Mouse (Mus musculus): Measurements from ENCODE around the gene Fam217a.
"Not testable (repeated sequence)": the region's sequence is repeated elsewhere in the genome, so short reads cannot be mapped to it uniquely, and the experiment has no call there.

The Fam217a gene

GRCm38 (mm10) chr13:34873801-34874681 is 50.1 kb downstream of the Fam217a start:
- DNase-seq = peak; percentile 91

GRCm38 (mm10) chr13:34864420-34865169 is 59.5 kb downstream of the Fam217a start:
- DNase-seq = peak; percentile 40

DNA sequence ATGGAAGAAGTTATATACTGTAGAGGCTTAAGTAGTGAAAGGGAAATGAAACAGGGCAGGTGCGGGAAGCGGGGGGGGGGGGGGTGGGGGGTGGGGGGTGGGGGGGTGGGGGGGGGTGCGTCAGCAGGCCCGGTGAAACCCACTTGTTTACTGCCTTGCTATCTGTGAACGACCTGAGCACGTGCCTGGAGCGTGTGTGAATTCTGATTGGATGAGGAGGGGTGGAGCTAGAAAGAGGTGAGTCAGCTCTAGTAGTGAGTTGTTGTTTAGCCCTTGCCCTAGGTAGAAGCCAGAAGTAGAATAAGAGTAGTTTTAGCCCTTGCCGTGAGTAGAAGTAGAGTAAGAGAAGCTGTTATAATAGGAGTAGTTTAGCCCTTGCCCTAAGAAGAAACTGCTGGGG is 62.9 kb downstream of the Fam217a start:
- DNase-seq = not testable (repeated sequence)

All from thymus, postnatal 14 days (tissue).